Comparison of ENCODE assay signal across 7 mouse cellular contexts in the genomic region with DNA sequence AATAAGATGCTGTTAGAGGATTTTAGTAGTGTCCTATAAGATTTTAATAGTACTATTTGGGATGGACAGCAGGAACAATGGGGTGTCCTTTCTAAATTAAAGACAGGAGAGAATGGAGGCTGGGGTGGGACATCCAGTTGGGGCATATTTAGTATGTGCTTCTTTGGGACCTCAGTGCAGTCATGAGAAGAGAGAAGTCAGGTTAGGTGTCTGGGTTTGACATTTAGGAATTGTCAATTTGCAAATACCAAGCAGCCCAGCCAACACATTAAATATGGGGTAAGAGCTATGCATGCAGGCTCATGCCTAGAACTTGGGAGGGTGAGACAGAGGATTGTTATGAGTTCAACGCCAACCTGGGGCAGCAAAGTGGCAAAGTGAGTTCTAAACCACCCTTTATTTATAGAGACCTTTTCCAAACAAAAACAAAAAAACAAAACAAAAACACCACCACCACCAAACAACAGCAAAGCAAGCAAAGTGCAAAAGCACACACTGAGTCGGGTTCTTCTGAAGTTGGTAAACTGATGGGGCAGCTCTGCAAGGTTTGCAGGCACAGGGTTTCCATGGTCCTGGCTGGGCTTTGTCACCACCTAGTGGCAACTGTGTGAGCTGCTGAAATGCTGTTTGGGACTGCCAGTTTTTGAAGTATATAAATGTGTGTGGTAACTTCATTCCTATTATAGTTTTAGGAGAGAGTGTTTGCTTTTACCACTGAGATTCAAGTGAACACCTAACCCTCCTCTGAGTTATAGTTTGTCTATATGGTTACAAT. TPM values are rescaled to one million over a fixed set of nuclear protein-coding genes. Genes with fewer than 3 reads are reported as not detected.
DNase-seq lines count a peak whose midpoint lies in the region; ATAC-seq lines count a peak whose summit lies in the region.

No protein-coding gene starts in this region.

- intact Hi-C loops in heart, postnatal 25 days (cut with DNase I) = loop anchor here (1.0 to 10.0 kb wide), 4 partner anchors 56 to 291 kb away; no protein-coding TSS in a partner anchor

- peak; percentile 38 for DNase-seq in MEL-GATA-1-ER (ENCODE audit: extremely low read depth, low read depth)
- DNase-seq in adrenal gland, postnatal 4 days (ENCODE audit: low spot score in 2 of 2) = peak; percentile 19 to 53
- DNase-seq in heart, postnatal 25 days (ENCODE audit: low spot score) = peak; percentile 24
- peak; percentile 51 to 76 for DNase-seq in layer of hippocampus, adult 8-10 months (ENCODE audit: low spot score in 2 of 2)
- DNase-seq in lung, postnatal 4 days = peak; percentile 75 to 84
- peak; percentile 54 for DNase-seq in skeletal muscle tissue, adult 2 months (ENCODE audit: low read depth, low spot score)

- 0 out of 2 replicates have a peak, but pooled peaks have one; percentile 46 for ATAC-seq in erythroid progenitor cell, adult 5-6 weeks (replicated peaks; ENCODE audit: low FRiP score, poor library complexity, severe bottlenecking)

RNA-seq across cellular contexts. Expression of gene Pcnx, which starts 55.5 kb away (rescaled TPM):
- total RNA-seq in adrenal gland, postnatal 4 days (2021) = 10 to 100 TPM; 64.8 to 68.2 TPM
- total RNA-seq in erythroid progenitor cell, adult 5-6 weeks (2015; ENCODE audit: low replicate concordance) = 1.4 and 15.5 TPM in 2 replicates
- 2.4 and 6.6 TPM in 2 replicates for total RNA-seq in erythroid progenitor cell, adult 5-6 weeks (2017; ENCODE audit: low replicate concordance)
- total RNA-seq in heart, postnatal 25 days (2021) = 10 to 100 TPM; 50.6 to 57.9 TPM
- 100 to 1,000 TPM in 3 of 4 experiments, 10 to 100 TPM in 1; 97.3 to 114 (median 106) TPM for total RNA-seq in layer of hippocampus, adult 8-10 months (2022)

Comparison
In these comparisons a context has a peak if more than half of its experiments do, and no peak if none do; other contexts are left out.
1. Peak in every context shown above with its lines: DNase-seq and ATAC-seq.
2. DNase-seq: peak in every context shown above with its lines; median percentile 80 in lung, postnatal 4 days; 64 in layer of hippocampus, adult 8-10 months; 54 in skeletal muscle tissue, adult 2 months; 38 in MEL-GATA-1-ER; 36 in adrenal gland, postnatal 4 days; 24 in heart, postnatal 25 days.